Comparison of ENCODE assay signal across 16 mouse cellular contexts in genomic region chr12:103565151-103565550, GRCm38 (mm10). TPM values are rescaled to one million over a fixed set of nuclear protein-coding genes. Genes with fewer than 3 reads are reported as not detected.
DNase-seq lines count a peak whose midpoint lies in the region; ATAC-seq and TF ChIP-seq lines count a peak whose summit lies in the region.
"Had no signal": no experiment of that assay in that cellular context is flagged by ENCODE, and none has a peak within 500 bp of the region (broad histone marks: within the 10 kb centered on the region; RNA-seq: fewer than 3 reads in every experiment).

No protein-coding gene starts in this region.

- TF ChIP-seq CTCF in Patski (IDR thresholded peaks at IDR 0.05): no peak

- peak; percentile 21 for DNase-seq in kidney, adult 11 months
- DNase-seq in kidney, postnatal 25 days: no peak
- DNase-seq in 3134 (ENCODE audit: extremely low read depth, insufficient read length, low spot score) (peak; percentile 6), 3T3-L1 (ENCODE audit: low read depth, low spot score) (peak; percentile 54), Patski (ENCODE audit: low read depth, low spot score) (peak; percentile 37)
- no peak for DNase-seq in heart, adult 11 months
- DNase-seq in ovary, postnatal 14 days (ENCODE audit: low spot score): no peak
- DNase-seq: cerebellum, adult 11 months; cerebellum, postnatal 14 days; heart, adult 2 months; lung, embryonic 14.5 days had no signal

- POLR2A ChIA-PET in Patski (lab: Charles Lee): no interaction called here

- no peaks in the 10 kb centered on the region for H3K27me3 ChIP-seq in Patski
- H3K27me3 ChIP-seq: forebrain, embryonic 13.5 days; heart, embryonic 15.5 days; kidney, embryonic 15.5 days; megakaryocyte, embryonic 14.5 days had no signal

- CTCF ChIA-PET in Patski (lab: Charles Lee): interaction anchor here (0.8 to 1.9 kb wide), 2 partner anchors 21 to 26 kb away, joined by 3 to 5 read pairs; no protein-coding TSS in a partner anchor

- ATAC-seq in Patski: peak; percentile 99
- ATAC-seq: forebrain, embryonic 13.5 days; midbrain, embryonic 16.5 days had no signal

- in situ Hi-C loops in Patski (cut with MboI; ENCODE audit: low pct_unique_long_range_greater_than_20kb): loop anchor here (25.0 kb wide), 1 partner anchor 397 kb away; the partner anchor contains the start of gene Serpina1e

RNA-seq across cellular contexts. Expression of gene Ppp4r4, which starts 33.1 kb away (rescaled TPM):
- polyA plus RNA-seq in Patski (2021): 10.6 TPM

Comparison
In these comparisons a context has a peak if more than half of its experiments do, and no peak if none do; other contexts are left out.
1. DNase-seq: peak in kidney, adult 11 months (single experiment), 3134 (single experiment), 3T3-L1 (single experiment) and Patski (single experiment); none in kidney, postnatal 25 days (0 of 2), heart, adult 11 months (single experiment) and ovary, postnatal 14 days (single experiment).